Mouse (Mus musculus) hindbrain, embryonic 16.5 days (tissue): ENCODE measurements around the gene Zic5. TPM values are rescaled to one million over a fixed set of nuclear protein-coding genes. Genes with fewer than 3 reads are reported as not detected.

ENCODE experiments used
- polyA plus RNA-seq: library from polyadenylated mRNA; unstranded; fragments of >200 nt; fragmentation: Nextera tagmentation; extraction: Ambion mirVana; gene quantifications from 2 replicates; pipeline ENCODE4 v1.2.1, GENCODE M21; 2015

Zic5 gene
- polyA plus RNA-seq, 1 experiment from 2014 or later = 14.9 TPM

Other genes with a start within 250 kb of the Zic5 start
- gene Gm5089, start 14.6 kb downstream of the Zic5 start, polyA plus RNA-seq = 1.8 and 2.1 TPM in 2 replicates
- 7.3 and 7.8 TPM in 2 replicates for gene Zic2, start 9.8 kb upstream of the Zic5 start, polyA plus RNA-seq
- gene Gm10837, start 24.9 kb upstream of the Zic5 start, polyA plus RNA-seq = 0.80 and 0.84 TPM in 2 replicates
- gene Pcca, start 68.6 kb upstream of the Zic5 start, polyA plus RNA-seq = 31.1 and 33.3 TPM in 2 replicates